22 mouse cellular contexts compared by ENCODE assay signal in genomic region chr11:78337040-78337439, GRCm38 (mm10). TPM values are rescaled to one million over a fixed set of nuclear protein-coding genes. Genes with fewer than 3 reads are reported as not detected.
DNase-seq lines count a peak whose midpoint lies in the region; TF ChIP-seq lines count a peak whose summit lies in the region.
"Had no signal": no experiment of that assay in that cellular context is flagged by ENCODE, and none has a peak within 500 bp of the region (broad histone marks: within the 10 kb centered on the region; RNA-seq: fewer than 3 reads in every experiment).

No protein-coding gene starts in this region.

- no peak overlapping the region for H3K4me3 ChIP-seq in myocyte
- H3K4me3 ChIP-seq: embryonic facial prominence, embryonic 10.5 days; embryonic facial prominence, embryonic 12.5 days; forebrain, embryonic 13.5 days; forebrain, embryonic 15.5 days had no signal

- TF ChIP-seq POLR2A in myocyte (IDR thresholded peaks at IDR 0.05; ENCODE audit: insufficient read length, low read depth), result no peak

- DNase-seq in gastrocnemius, adult 18-20 months (ENCODE audit: low spot score), result peak; percentile 63
- no peak for DNase-seq in gastrocnemius, postnatal 4 days (ENCODE audit: low spot score in 2 of 2)
- peak; percentile 48 for DNase-seq in gastrocnemius, postnatal 25 days
- DNase-seq in gastrocnemius, postnatal 14 days, result no peak
- DNase-seq in cerebellum, adult 11-12 months, result no peak
- DNase-seq: adrenal gland, adult 8-10 months; adrenal gland, postnatal 14 days; adrenal gland, postnatal 36 days; B cell, adult 2 months; cerebellum, adult 11 months; cerebellum, adult 2 months; cerebellum, adult 9-10 months; cerebellum, postnatal 10 days; cerebellum, postnatal 25 days; forebrain, postnatal 0 days had no signal

- no peaks in the 10 kb centered on the region for H3K79me2 ChIP-seq in myocyte (ENCODE audit: control insufficient read depth, insufficient read depth)

- no peak overlapping the region for H3K4me2 ChIP-seq in myocyte (ENCODE audit: low read depth)
- H3K4me2 ChIP-seq: embryonic facial prominence, embryonic 12.5 days; forebrain, embryonic 13.5 days; forebrain, embryonic 15.5 days had no signal

- H3K36me3 ChIP-seq in myocyte (ENCODE audit: control insufficient read depth, insufficient read depth), result peaks cover 11% of the 10 kb centered on the region

- no peak overlapping the region for H3ac ChIP-seq in myocyte (ENCODE audit: control insufficient read depth, insufficient read length)

- H3K27me3 ChIP-seq in myocyte (ENCODE audit: control insufficient read depth, insufficient read depth, insufficient read length), result no peaks in the 10 kb centered on the region
- H3K27me3 ChIP-seq: CH12.LX; embryonic facial prominence, embryonic 12.5 days; forebrain, embryonic 13.5 days; forebrain, embryonic 15.5 days; Patski had no signal

- intact Hi-C loops in gastrocnemius, postnatal 14 days (cut with DNase I; ENCODE audit: low total_unique reads), result no loop called here

TF ChIP-seq in myocyte, 11 proteins besides CTCF, POLR2A, EP300 and RAD21:
- TF ChIP-seq MYOD1 (IDR thresholded peaks at IDR 0.05; ENCODE audit: control insufficient read depth in 1 of 3, insufficient read length in 2 of 3, low read depth in 2 of 3), result peak in 2 of 3 experiments; percentile 9 to 54
- no peak for TF ChIP-seq TCF3 (IDR thresholded peaks at IDR 0.05; ENCODE audit: insufficient read length, low read depth)
TF ChIP-seq in myocyte: peak in this region for 1.

RNA-seq across cellular contexts. Expression of gene Unc119, which starts 6.2 kb away (rescaled TPM):
- total RNA-seq in gastrocnemius, adult 18-20 months (2021), result 1 to 10 TPM; 8.3 TPM
- 10 to 100 TPM; 20.4 to 26.7 TPM for total RNA-seq in gastrocnemius, postnatal 4 days (2021)
- 10 to 100 TPM in 1 of 2 experiments, 1 to 10 TPM in 1; 8.4 to 10.5 TPM for total RNA-seq in gastrocnemius, postnatal 25 days (2021)
- 10 to 100 TPM; 16.1 to 17.8 TPM for total RNA-seq in gastrocnemius, postnatal 14 days (2021)
- 24.8 TPM for polyA plus RNA-seq in myocyte (2012; fragmentation: generic; extraction: Trizol)

RNA-seq across cellular contexts. Expression of gene Pigs, which starts 8.8 kb away (rescaled TPM):
- 10 to 100 TPM; 18.2 to 19.2 TPM for total RNA-seq in gastrocnemius, adult 18-20 months (2021)
- total RNA-seq in gastrocnemius, postnatal 4 days (2021), result 10 to 100 TPM; 30.5 to 33.2 TPM
- 10 to 100 TPM; 18.3 to 20.4 TPM for total RNA-seq in gastrocnemius, postnatal 25 days (2021)
- 10 to 100 TPM; 23.1 to 25.1 TPM for total RNA-seq in gastrocnemius, postnatal 14 days (2021)
- 50.2 TPM for polyA plus RNA-seq in myocyte (2012; fragmentation: generic; extraction: Trizol)

RNA-seq across cellular contexts. Expression of gene Aldoc, which starts 14.3 kb away (rescaled TPM):
- 1 to 10 TPM; 2.1 to 2.6 TPM for total RNA-seq in gastrocnemius, adult 18-20 months (2021)
- 1 to 10 TPM; 1.4 to 2.2 TPM for total RNA-seq in gastrocnemius, postnatal 4 days (2021)
- 1 to 10 TPM; 2.5 to 2.6 TPM for total RNA-seq in gastrocnemius, postnatal 25 days (2021)
- 1 to 10 TPM; 1.5 to 2.1 TPM for total RNA-seq in gastrocnemius, postnatal 14 days (2021)
- polyA plus RNA-seq in myocyte (2012; fragmentation: generic; extraction: Trizol), result 1.7 TPM

RNA-seq across cellular contexts. Expression of gene Spag5, which starts 35.7 kb away (rescaled TPM):
- total RNA-seq in gastrocnemius, adult 18-20 months (2021), result 1 to 10 TPM; 2.3 to 2.5 TPM
- 10 to 100 TPM; 14.6 to 16.1 TPM for total RNA-seq in gastrocnemius, postnatal 4 days (2021)
- total RNA-seq in gastrocnemius, postnatal 25 days (2021), result 1 to 10 TPM; 3.1 to 4.2 TPM
- 1 to 10 TPM; 5.3 TPM for total RNA-seq in gastrocnemius, postnatal 14 days (2021)
- 19.2 TPM for polyA plus RNA-seq in myocyte (2012; fragmentation: generic; extraction: Trizol)

RNA-seq across cellular contexts. Expression of gene BC030499, which starts 46.4 kb away (rescaled TPM):
- under 1 TPM; 0.38 to 0.46 TPM for total RNA-seq in gastrocnemius, adult 18-20 months (2021)
- total RNA-seq in gastrocnemius, postnatal 4 days (2021), result 1 to 10 TPM in 1 of 2 experiments, under 1 TPM in 1; 0.47 to 1.3 TPM
- 1 to 10 TPM in 1 of 2 experiments, under 1 TPM in 1; 0.82 to 1.4 TPM for total RNA-seq in gastrocnemius, postnatal 25 days (2021)
- total RNA-seq in gastrocnemius, postnatal 14 days (2021), result under 1 TPM; 0.31 to 0.62 TPM
- polyA plus RNA-seq in myocyte (2012; fragmentation: generic; extraction: Trizol), result 0.20 TPM
- polyA plus RNA-seq: forebrain, postnatal 0 days had no signal

Comparison
In these comparisons a context has a peak if more than half of its experiments do, and no peak if none do; other contexts are left out.
1. DNase-seq: peak in gastrocnemius, adult 18-20 months (single experiment) and gastrocnemius, postnatal 25 days (single experiment); none in gastrocnemius, postnatal 4 days (0 of 2), gastrocnemius, postnatal 14 days (single experiment) and cerebellum, adult 11-12 months (single experiment).